Mouse (Mus musculus): Measurements from ENCODE around the gene Vsig4.
"Not testable (repeated sequence)": the region's sequence is repeated elsewhere in the genome, so short reads cannot be mapped to it uniquely, and the experiment has no call there.

The Vsig4 gene

DNA sequence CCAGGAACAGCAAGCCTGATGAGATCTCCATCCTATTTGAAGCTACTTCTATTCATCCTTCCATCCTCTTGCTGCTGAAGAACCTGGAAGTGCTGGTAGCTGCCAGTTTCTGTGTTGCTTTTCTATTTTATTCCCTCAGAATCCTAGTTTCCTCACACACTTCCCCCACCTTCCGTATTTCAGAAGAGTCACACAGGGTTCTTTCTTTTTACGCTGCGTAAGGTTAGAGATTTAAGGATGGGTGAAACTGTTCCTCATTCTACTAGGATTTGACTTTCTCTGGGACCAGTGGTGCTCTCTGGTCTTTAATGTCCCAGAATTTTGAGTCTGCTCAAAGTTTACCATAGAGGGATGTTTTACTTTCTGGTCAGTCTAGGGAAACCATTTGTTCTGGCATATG, at the start of gene Vsig4:
Gene Vsig4, minus strand, starts transcription at position 101 of the 400 bp plus-strand sequence.
- no peak for DNase-seq (ENCODE audit: low spot score)

- no peak for DNase-seq (ENCODE audit: low spot score)
These were observed 45.9 kb upstream of the Vsig4 start for GRCm38 (mm10) chrX:96339108-96339507.

DNA sequence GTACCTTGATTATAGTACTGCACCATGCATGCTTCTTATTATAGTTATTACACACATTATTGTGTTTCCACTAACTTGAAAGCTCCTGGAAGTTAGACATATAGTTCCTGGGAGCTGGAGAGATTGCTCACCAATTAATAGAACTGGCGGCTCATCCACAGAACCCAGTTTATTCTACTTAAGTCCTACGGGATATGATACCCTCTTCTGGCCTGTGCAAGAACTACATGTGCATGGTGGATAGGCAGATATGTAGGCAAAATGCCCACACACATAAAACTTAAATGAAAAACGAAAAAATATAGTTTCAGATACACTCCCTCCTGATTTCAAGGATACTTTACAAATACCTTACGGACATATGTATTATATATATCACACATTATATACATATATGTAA, 36.5 kb upstream of the Vsig4 start:
- peak; percentile 1 for DNase-seq (ENCODE audit: low spot score)

DNA sequence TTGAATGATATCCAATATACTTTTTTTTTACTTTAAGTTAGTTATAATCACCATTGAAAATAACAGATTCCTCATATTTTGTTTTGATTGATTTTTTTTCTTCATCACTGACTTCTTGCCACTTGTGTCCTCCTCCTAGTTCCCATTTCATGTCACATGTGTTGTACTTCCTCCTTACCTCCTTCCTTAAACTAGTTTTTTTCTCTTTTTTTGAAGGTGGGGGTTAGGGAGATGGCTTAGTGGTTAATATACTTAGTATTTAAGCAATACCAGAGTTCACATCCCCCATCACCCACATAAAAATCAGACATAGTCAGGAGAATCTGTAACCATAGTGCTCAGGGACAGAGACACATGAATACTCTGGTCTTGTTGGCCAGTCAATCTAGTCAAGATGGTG, 36.7 kb downstream of the Vsig4 start:
- no peak for DNase-seq (ENCODE audit: low spot score)

GRCm38 (mm10) chrX:96239644-96240043, 53.6 kb downstream of the Vsig4 start:
- no peak for DNase-seq (ENCODE audit: low spot score)

DNA sequence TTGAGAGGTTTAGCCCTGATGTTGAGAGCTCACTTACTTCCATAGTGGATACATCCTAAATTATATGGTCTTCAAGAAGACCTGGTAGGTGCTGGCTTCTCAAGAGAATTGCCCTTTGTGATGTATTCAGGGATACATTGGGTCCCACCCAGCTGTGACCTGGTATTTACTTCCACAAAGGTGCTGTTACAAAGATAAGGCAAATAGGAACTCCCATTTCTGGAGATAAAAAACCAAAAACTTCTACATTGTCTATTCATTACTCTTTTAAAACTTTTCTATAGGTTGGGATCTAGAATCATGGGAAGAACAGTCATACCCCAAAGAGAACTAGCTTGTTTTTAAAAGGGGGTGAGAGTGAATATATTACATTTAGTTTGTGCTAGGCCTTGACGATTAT, 54.2 kb downstream of the Vsig4 start:
- no peak for DNase-seq (ENCODE audit: low spot score)

GRCm38 (mm10) chrX:96235775-96236174, 57.5 kb downstream of the Vsig4 start:
- DNase-seq (ENCODE audit: low spot score): no peak

DNA sequence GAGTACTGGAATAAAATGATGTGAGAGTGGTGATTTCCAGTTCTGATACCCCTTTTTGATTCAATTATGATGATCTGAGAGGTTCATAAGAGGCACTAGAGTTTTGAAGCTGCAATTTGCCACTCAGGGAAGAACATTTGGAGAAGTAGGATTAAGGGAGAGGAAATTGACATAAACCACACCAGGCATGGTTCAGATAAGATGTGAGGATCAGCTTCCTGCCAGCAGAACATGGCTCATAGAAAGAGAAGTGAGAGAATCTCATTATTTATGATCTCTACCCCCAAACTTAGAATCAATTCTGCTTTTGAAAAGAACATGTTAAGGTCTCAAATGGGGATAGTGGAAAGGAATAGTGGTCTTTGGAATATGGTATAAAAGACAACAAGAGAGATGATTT, 66.2 kb downstream of the Vsig4 start:
- no peak for DNase-seq (ENCODE audit: low spot score)

DNA sequence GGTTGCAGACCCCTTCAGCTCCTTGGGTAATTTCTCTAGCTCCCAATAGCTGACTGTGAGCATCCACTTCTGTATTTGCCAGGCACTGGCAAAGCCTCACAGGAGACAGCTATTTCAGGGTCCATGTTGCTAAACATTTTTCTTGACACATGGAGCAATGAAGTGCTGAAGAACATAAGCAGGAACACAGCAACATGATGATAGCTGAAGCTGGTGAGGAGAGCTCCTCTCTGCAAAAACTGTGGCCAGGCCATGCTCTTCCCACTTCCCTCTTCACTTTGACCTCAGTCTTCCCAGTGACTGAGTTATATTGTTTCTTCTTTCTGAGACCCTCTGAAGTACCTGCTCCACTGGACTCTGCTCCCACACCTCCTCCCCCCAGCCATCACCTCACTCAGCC, 67.8 kb downstream of the Vsig4 start:
- no peak for DNase-seq (ENCODE audit: low spot score)

DNA sequence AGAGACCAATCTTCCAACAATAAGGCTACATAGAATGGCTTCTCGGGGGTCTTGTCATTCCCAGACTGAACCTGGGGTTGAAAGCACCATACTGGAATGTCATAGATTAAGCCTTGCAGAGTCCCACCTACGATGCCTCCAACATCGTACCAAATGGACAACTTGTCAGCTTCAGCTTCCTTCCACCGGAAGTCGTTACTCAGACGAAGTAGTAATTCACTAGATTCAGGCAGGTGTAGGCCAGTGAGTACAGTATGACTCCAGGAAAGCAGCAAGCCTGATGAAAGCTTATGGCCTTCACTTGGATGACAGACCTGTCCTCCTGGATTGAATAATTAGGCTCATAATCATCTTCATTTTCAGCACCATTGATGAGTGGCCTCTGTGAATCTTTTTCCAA, 69.0 kb downstream of the Vsig4 start:
- no peak for DNase-seq (ENCODE audit: low spot score)

- no peak for DNase-seq (ENCODE audit: low spot score)
These were observed 75.2 kb downstream of the Vsig4 start for GRCm38 (mm10) chrX:96218088-96218487.

DNA sequence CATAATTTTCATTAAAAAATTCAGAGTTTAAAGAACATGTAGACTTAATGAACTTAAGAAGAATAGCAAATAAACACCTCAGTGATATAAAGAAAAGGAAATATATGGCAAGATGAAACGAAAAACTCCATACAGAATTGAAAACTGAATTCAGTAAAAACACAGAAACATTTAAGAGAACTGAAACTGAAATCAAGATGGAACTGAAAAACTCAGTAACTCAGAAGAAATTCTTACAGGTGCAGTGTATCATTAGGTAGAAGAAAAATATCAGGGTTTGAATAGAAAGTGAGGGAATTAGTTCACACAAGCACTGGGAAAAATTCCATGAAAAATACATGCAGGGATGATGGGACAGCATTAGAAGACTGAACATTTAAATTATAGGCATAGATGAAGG, 86.4 kb downstream of the Vsig4 start:
- DNase-seq (ENCODE audit: low spot score): no peak

DNA sequence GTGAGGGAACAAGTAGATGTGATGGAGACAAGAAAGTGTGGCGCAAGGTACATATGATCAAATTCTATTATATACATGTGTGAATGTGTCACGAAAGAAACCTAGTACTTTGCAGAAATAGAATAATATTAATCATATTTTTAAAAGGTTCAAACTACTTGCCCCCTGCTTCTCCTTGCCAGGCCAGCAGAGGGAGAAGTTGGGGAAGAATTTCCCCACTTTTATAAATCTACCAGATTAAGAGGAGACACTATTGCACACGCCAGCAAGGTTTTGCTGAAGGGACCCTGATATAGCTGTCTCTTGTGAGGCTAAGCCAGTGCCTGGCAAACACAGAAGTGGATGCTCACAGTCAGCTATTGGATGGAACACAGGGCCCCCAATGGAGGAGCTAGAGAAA, 88.1 kb downstream of the Vsig4 start:
- not testable (repeated sequence) for DNase-seq (ENCODE audit: low spot score)

Data from retina, embryonic 14.5 days (tissue).